Mouse (Mus musculus): ENCODE measurements around the gene Aqr. TPM values are rescaled to one million over a fixed set of nuclear protein-coding genes. Genes with fewer than 3 reads are reported as not detected.

Aqr gene
- total RNA-seq, 4 experiments from 2014 or later: 34.1 to 43.1 (median 42.8) TPM

GRCm38 (mm10) chr2:114060071-114060591 lies 126.7 kb downstream of the Aqr start:
- no peak for DNase-seq

- DNase-seq: no peak
Observed at GRCm38 (mm10) chr2:114059608-114060007, 127.2 kb downstream of the Aqr start.

- DNase-seq: peak; percentile 19
Observed at GRCm38 (mm10) chr2:114058226-114058796, 128.5 kb downstream of the Aqr start.

- peak; percentile 77 for DNase-seq
Observed at GRCm38 (mm10) chr2:114057303-114057853, 129.4 kb downstream of the Aqr start.

- no peak for DNase-seq
Observed at GRCm38 (mm10) chr2:114054129-114054528, 132.7 kb downstream of the Aqr start.

- DNase-seq: no peak
Observed at GRCm38 (mm10) chr2:114052696-114053598, 133.9 kb downstream of the Aqr start, which contains the start of gene Actc1. Gene Actc1 (minus strand): TSS chr2:114053548.

- no peak for DNase-seq
Observed at GRCm38 (mm10) chr2:114051871-114052241, 135.0 kb downstream of the Aqr start.

Small RNA genes lying within 50 kb of the gene (microRNA-seq; reads per million reads assigned to microRNA genes)
- gene Mir7002: 0.17 to 0.18 reads per million in 2 experiments

Other genes starting within 250 kb of the Aqr start
- 1 to 10 TPM; 4.4 to 6.1 (median 5.5) TPM for gene Gjd2, start 173.4 kb downstream of the Aqr start, total RNA-seq (2022)
- not detected for gene Actc1, start 133.5 kb downstream of the Aqr start, total RNA-seq (2022)
- 10 to 100 TPM in 3 of 4 experiments, 1 to 10 TPM in 1; 8.7 to 13.9 (median 12.9) TPM for gene Zfp770, start 14.4 kb upstream of the Aqr start, total RNA-seq (2022)

Data from adrenal gland, adult 8-10 months (tissue).